Mouse (Mus musculus) stomach, postnatal 0 days (tissue): Measurements from ENCODE around the gene Coa7. TPM values are rescaled to one million over a fixed set of nuclear protein-coding genes. Genes with fewer than 3 reads are reported as not detected.
A peak's percentile ranks its signal among the peaks of the same experiment; 100 is the strongest.

Experiments
- ATAC-seq: fragments of 200-750 bp; cut with Nextera tagmentation; 2 replicates; pipeline ENCODE4 v1.8.0; 2017; ENCODE audit not compliant: low FRiP score, low TSS enrichment
- DNase-seq: peaks from one replicate; pipeline ENCODE4 v3.0.0-alpha.2; 2016; ENCODE audit warnings: low spot score
- H3K27ac ChIP-seq: fragments of 300-500 bp; sonication (generic); replicated peaks from 2 replicates; pipeline ENCODE4 v1.5.1; 2014; ENCODE audit warnings: mild to moderate bottlenecking, control low read depth
- H3K27me3 ChIP-seq: fragments of 300-500 bp; sonication (generic); 2 replicates; pipeline ENCODE4 v1.6.1; 2014; ENCODE audit warnings: low read length; ENCODE audit not compliant: control insufficient read depth, insufficient read depth
- H3K36me3 ChIP-seq: fragments of 300-500 bp; sonication (generic); 2 replicates; pipeline ENCODE4 v1.6.1; 2014; ENCODE audit warnings: low read length, mixed read lengths; ENCODE audit not compliant: control insufficient read depth, insufficient read depth
- H3K4me1 ChIP-seq: fragments of 300-500 bp; sonication (generic); replicated peaks from 2 replicates; pipeline ENCODE4 v1.6.1; 2014; ENCODE audit warnings: antibody characterized with exemption; ENCODE audit not compliant: control insufficient read depth, insufficient read depth
- H3K4me2 ChIP-seq: fragments of 300-500 bp; sonication (generic); replicated peaks from 2 replicates; pipeline ENCODE4 v1.6.1; 2014; ENCODE audit warnings: low read depth, mild to moderate bottlenecking, control low read depth, moderate library complexity
- H3K4me3 ChIP-seq: fragments of 300-500 bp; sonication (generic); 2 replicates; pipeline ENCODE4 v1.5.1; 2014; ENCODE audit warnings: low read depth, low read length, control low read depth
- H3K9ac ChIP-seq: fragments of 300-500 bp; sonication (generic); 2 replicates; pipeline ENCODE4 v1.6.1; 2014; ENCODE audit warnings: mild to moderate bottlenecking, low read length, control low read depth, mixed read lengths
- H3K9me3 ChIP-seq: fragments of 300-500 bp; sonication (generic); 2 replicates; pipeline ENCODE4 v1.6.1; 2016; ENCODE audit warnings: low read length; ENCODE audit not compliant: control insufficient read depth
- CTCF ChIP-seq: IDR thresholded peaks from 2 replicates; pipeline ENCODE4 v1.5.1; 2016; ENCODE audit warnings: antibody characterized with exemption, low read depth, mild to moderate bottlenecking, moderate library complexity
- EP300 ChIP-seq: optimal IDR thresholded peaks from 2 replicates; pipeline ENCODE3; 2016; ENCODE audit warnings: antibody characterized with exemption
- WGBS: fragments of 180-500 bp; shearing (Covaris S2); extraction: QIAGEN DNeasy Blood & Tissue Kit; methylation state at CpG from one replicate; pipeline ENCODE4 v1.1.7; 2014; 5-methylcytosine and 5-hydroxymethylcytosine counted together
- polyA plus RNA-seq: library from polyadenylated mRNA; unstranded; fragments of >200 nt; fragmentation: Nextera tagmentation; extraction: Ambion mirVana; gene quantifications from 2 replicates; pipeline ENCODE4 v1.2.1, GENCODE M21; 2015

The Coa7 gene
- polyA plus RNA-seq, 1 experiment from 2014 or later = 59.3 TPM

DNA sequence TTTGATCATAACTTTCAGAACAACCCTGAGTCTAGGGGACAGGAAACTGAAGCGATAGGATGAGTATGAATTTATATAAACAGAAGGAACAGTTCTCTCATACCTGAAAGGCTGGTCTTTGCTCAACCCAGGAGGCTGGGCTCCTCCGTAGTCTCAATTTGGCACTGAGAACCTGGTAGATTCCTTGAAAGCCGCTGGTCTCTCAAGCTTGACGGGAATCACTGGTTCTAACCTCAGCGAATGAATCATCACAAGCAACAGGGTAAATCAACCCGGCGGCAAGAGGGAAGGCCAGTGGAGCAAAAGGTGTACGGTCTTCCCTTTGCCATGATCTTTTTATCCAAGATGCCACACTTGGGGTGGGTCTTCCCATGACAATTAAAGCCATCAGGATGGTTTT is 29.5 kb downstream of the Coa7 start:
- no peaks in the 10 kb centered on the region for H3K9me3 ChIP-seq
- H3K27ac ChIP-seq = no peak overlapping the region
- 87% methylated on average over 8 of the region's 8 CpGs for WGBS
- no peak overlapping the region for H3K4me3 ChIP-seq
- H3K9ac ChIP-seq = no peak overlapping the region
- H3K27me3 ChIP-seq = no peaks in the 10 kb centered on the region
- no peak overlapping the region for H3K4me2 ChIP-seq
- H3K36me3 ChIP-seq = no peaks in the 10 kb centered on the region
- DNase-seq (no peak), ATAC-seq (no peak)
- TF ChIP-seq CTCF (no peak), EP300 (peak; percentile 54)
- no peaks in the 10 kb centered on the region for H3K4me1 ChIP-seq

DNA sequence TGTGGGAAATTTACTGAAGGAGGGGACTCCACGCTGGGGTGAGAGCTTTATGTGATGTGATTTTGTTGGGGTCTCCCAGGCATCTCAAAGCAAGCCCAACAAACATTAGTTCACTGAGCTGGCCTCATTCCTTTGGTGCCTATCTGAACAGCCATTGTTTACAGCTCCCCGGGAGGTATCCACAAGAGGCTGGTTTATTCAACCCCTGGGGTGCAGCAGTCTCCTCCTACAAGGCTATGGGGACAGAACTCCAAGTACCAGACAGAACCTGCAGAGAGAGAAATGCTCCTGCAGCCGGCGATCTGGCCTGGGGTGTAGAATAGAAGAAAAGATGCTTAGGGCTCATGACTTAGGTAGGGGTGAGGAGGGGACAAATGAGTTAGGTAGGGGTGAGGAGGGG is 30.6 kb downstream of the Coa7 start:
- no peaks in the 10 kb centered on the region for H3K27me3 ChIP-seq
- no peaks in the 10 kb centered on the region for H3K36me3 ChIP-seq
- H3K27ac ChIP-seq = no peak overlapping the region
- no peaks in the 10 kb centered on the region for H3K4me1 ChIP-seq
- H3K4me3 ChIP-seq = no peak overlapping the region
- TF ChIP-seq EP300 (no peak), CTCF (no peak)
- no peak for ATAC-seq
- H3K4me2 ChIP-seq = no peak overlapping the region
- H3K9me3 ChIP-seq = no peaks in the 10 kb centered on the region
- DNase-seq = no peak
- WGBS = 44% methylated on average over 4 of the region's 4 CpGs
- no peak overlapping the region for H3K9ac ChIP-seq

DNA sequence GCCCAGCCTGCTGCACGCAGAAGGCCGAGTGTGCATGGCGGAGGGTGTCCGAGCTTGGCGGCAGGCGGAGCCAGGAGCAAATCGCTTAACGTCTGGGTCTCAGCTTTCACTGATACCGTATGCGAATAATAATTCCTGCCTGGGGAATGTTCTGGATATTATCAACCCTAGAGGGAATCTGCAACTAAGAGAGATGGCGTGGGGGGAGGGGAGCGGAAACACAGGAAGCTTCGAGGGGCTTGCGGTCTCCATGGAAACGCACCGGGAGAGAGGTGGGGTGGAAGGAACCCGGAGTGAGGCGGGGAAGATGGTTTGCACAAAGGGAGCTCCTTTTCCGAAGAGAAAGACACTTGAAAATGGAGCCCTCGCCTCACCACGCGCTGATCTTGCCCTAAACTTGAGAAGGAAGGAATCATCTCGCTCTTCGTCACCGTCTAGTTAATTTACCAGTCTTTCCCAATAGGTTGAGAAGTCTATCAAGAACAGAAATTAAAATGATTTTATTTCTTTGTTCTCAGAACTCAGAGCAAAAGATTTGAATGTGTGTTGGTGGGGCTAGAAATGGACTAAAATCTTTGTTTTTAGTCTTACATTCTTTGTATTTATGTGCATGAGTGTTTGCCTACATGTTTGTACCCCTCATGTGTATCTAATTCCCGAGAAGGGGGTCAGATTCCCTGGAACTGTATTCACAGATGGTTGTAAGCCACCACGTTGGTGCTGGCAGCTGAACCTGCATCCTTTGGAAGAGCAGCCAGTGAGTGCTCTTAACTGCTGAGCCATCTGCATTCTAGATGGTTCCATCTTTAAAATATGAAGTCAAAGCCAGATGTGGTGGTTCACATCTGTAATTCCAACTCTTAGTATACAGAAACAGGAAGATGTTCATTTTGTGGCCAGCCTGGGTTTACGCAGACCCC is 32.5 kb downstream of the Coa7 start:
- H3K27ac ChIP-seq = no peak overlapping the region
- H3K4me3 ChIP-seq = peak overlapping the region; percentile 28
- H3K4me2 ChIP-seq = peak overlapping the region; percentile 51
- TF ChIP-seq CTCF = peak; percentile 20; the same call in 1 of the 2 replicates
- TF ChIP-seq EP300 = no peak
- no peaks in the 10 kb centered on the region for H3K9me3 ChIP-seq
- H3K9ac ChIP-seq = no peak overlapping the region
- no peaks in the 10 kb centered on the region for H3K36me3 ChIP-seq
- no peaks in the 10 kb centered on the region for H3K27me3 ChIP-seq
- ATAC-seq = no peak; the same call in 1 of the 2 replicates
- no peaks in the 10 kb centered on the region; the same call in 1 of the 2 replicates for H3K4me1 ChIP-seq
- DNase-seq = peak; percentile 64
- WGBS = 13% methylated on average over 28 of the region's 28 CpGs

GRCm38 (mm10) chr4:108362321-108363261 is 34.7 kb downstream of the Coa7 start:
- H3K4me1 ChIP-seq = no peaks in the 10 kb centered on the region; the same call in 1 of the 2 replicates
- H3K27me3 ChIP-seq = no peaks in the 10 kb centered on the region
- ATAC-seq (peak; percentile 96), DNase-seq (peak; percentile 92)
- TF ChIP-seq EP300 (no peak), CTCF (no peak)
- H3K27ac ChIP-seq = peak overlapping the region; percentile 86
- H3K4me3 ChIP-seq = no peak overlapping the region
- H3K4me2 ChIP-seq = peak overlapping the region; percentile 39
- H3K9ac ChIP-seq = peak overlapping the region; percentile 31; the same call in 1 of the 2 replicates
- 12% methylated on average over 18 of the region's 18 CpGs for WGBS
- no peaks in the 10 kb centered on the region for H3K36me3 ChIP-seq
- no peaks in the 10 kb centered on the region for H3K9me3 ChIP-seq

- TF ChIP-seq CTCF (no peak), EP300 (no peak)
- DNase-seq = no peak
- WGBS = 25% methylated on average over 7 of the region's 7 CpGs
- peak overlapping the region; percentile 39 for H3K4me2 ChIP-seq
- H3K4me3 ChIP-seq = no peak overlapping the region
- peak; percentile 15; the same call in 1 of the 2 replicates for ATAC-seq
- no peaks in the 10 kb centered on the region for H3K9me3 ChIP-seq
- no peaks in the 10 kb centered on the region; the same call in 1 of the 2 replicates for H3K4me1 ChIP-seq
- no peaks in the 10 kb centered on the region for H3K36me3 ChIP-seq
- H3K27me3 ChIP-seq = no peaks in the 10 kb centered on the region
- peak overlapping the region; percentile 86 for H3K27ac ChIP-seq
- 0 out of 2 replicates have a peak overlapping the region, but pooled peaks have one; percentile 13 for H3K9ac ChIP-seq
Observed at GRCm38 (mm10) chr4:108363355-108364110, 35.6 kb downstream of the Coa7 start.
